Comparison of ENCODE assay signal across 18 mouse cellular contexts in the genomic region with DNA sequence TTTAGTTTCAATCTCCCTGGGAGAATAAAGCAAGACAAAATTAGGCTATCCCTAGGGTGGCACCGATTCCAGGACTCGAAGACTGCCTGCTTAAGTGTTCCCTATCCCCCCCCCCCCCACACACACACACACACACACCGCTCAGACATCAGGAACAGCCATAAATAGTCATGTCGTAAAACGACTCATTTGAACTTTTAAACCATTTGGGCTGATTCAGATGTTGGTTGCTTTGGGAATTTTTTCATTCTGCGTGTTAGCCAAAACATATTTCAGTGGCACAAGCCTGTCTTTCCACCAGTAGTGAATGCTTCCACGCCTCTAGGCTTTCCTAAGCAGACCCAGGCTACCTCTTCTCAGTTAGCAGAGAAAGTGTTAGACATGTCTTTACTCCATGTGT. TPM values are rescaled to one million over a fixed set of nuclear protein-coding genes. Genes with fewer than 3 reads are reported as not detected.
"Had no signal": no experiment of that assay in that cellular context is flagged by ENCODE, and none has a peak within 500 bp of the region (broad histone marks: within the 10 kb centered on the region; RNA-seq: fewer than 3 reads in every experiment).

No protein-coding gene starts in this region.

- H3K27ac ChIP-seq: limb, embryonic 13.5 days; liver, embryonic 13.5 days; macrophage; midbrain, embryonic 12.5 days; midbrain, embryonic 15.5 days; neural tube, embryonic 13.5 days; stomach, embryonic 15.5 days had no signal

- H3K4me1 ChIP-seq: liver, embryonic 13.5 days; stomach, embryonic 15.5 days had no signal

- H3K9me3 ChIP-seq: limb, embryonic 13.5 days; liver, embryonic 13.5 days; midbrain, embryonic 12.5 days; midbrain, embryonic 15.5 days; neural tube, embryonic 13.5 days; stomach, embryonic 15.5 days had no signal

- H3K9ac ChIP-seq: limb, embryonic 13.5 days; liver, embryonic 13.5 days; lung, embryonic 14.5 days; midbrain, embryonic 12.5 days; midbrain, embryonic 15.5 days; neural tube, embryonic 13.5 days; stomach, embryonic 15.5 days had no signal

- DNase-seq: kidney, adult 2 months; kidney, postnatal 25 days; left cerebral cortex, postnatal 4 days; liver, embryonic 13.5 days; lung, embryonic 14.5 days; retina, postnatal 1 day; right cerebral cortex, postnatal 25 days; spleen, adult 18-20 months; thymus, postnatal 25 days had no signal

- ATAC-seq: intestine, embryonic 16.5 days; lung, postnatal 0 days had no signal

- H3K4me2 ChIP-seq: liver, embryonic 13.5 days; lung, embryonic 14.5 days; midbrain, embryonic 12.5 days; stomach, embryonic 15.5 days had no signal

- H3K4me3 ChIP-seq: liver, embryonic 13.5 days; midbrain, embryonic 12.5 days; midbrain, embryonic 15.5 days; neural tube, embryonic 13.5 days; stomach, embryonic 15.5 days had no signal

- H3K27me3 ChIP-seq: stomach, embryonic 15.5 days had no signal

- H3K36me3 ChIP-seq: limb, embryonic 13.5 days; liver, embryonic 13.5 days; midbrain, embryonic 12.5 days; midbrain, embryonic 15.5 days; neural tube, embryonic 13.5 days; stomach, embryonic 15.5 days had no signal

RNA-seq across cellular contexts. Expression of a gene that starts 1.4 kb away (rescaled TPM):
- total RNA-seq: neutrophil, adult 5-6 weeks had no signal
